In the genomic region with DNA sequence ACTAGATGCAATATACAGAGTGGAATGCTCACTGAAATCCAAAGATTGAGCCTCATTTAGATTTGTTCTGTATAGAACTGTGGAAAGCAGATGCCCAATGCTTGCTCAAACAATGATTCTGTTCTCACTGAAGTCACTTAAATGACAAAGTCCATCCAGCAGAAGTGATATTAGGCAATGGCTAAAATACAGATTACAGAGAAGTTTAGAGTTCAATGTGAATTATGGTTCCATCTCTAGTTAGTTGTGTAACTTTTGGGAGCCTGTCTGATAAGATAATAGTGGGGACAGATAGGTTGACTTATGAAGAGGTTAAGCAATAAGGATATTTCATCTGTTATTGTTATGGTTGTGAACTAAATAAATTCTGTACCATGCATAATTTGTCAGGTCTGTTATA, we compare ENCODE assay signal across 32 mouse cellular contexts.
"Had no signal": no experiment of that assay in that cellular context is flagged by ENCODE, and none has a peak within 500 bp of the region (broad histone marks: within the 10 kb centered on the region; RNA-seq: fewer than 3 reads in every experiment).

No protein-coding gene starts in this region.

- DNase-seq: left cerebral cortex, postnatal 4 days; liver; liver, embryonic 13.5 days; liver, postnatal 0 days; lung, adult 18-20 months; lung, adult 2 months; lung, embryonic 14.5 days; lung, postnatal 10 days; lung, postnatal 14 days; lung, postnatal 36 days; lung, postnatal 4 days; midbrain, embryonic 14.5 days had no signal

- H3K4me3 ChIP-seq: left cerebral cortex, adult 2 months; limb, embryonic 10.5 days; limb, embryonic 12.5 days; limb, embryonic 13.5 days; limb, embryonic 15.5 days; liver, embryonic 12.5 days; liver, embryonic 13.5 days; liver, embryonic 15.5 days; lung, embryonic 15.5 days; megakaryocyte, embryonic 14.5 days; midbrain, embryonic 10.5 days; midbrain, embryonic 12.5 days; midbrain, embryonic 13.5 days; midbrain, embryonic 15.5 days; myocyte; neural tube, embryonic 12.5 days had no signal

- H3K9me3 ChIP-seq: limb, embryonic 10.5 days; limb, embryonic 13.5 days; limb, embryonic 15.5 days; liver, embryonic 12.5 days; lung, embryonic 15.5 days; midbrain, embryonic 10.5 days; midbrain, embryonic 12.5 days; midbrain, embryonic 13.5 days; midbrain, embryonic 15.5 days; neural tube, embryonic 12.5 days had no signal

- H3K36me3 ChIP-seq: limb, embryonic 10.5 days; limb, embryonic 12.5 days; limb, embryonic 13.5 days; limb, embryonic 15.5 days; liver, embryonic 12.5 days; liver, embryonic 13.5 days; liver, embryonic 15.5 days; lung, embryonic 15.5 days; midbrain, embryonic 10.5 days; midbrain, embryonic 12.5 days; midbrain, embryonic 13.5 days; midbrain, embryonic 15.5 days; neural tube, embryonic 12.5 days had no signal

- H3K4me2 ChIP-seq: limb, embryonic 12.5 days; limb, embryonic 13.5 days; limb, embryonic 15.5 days; liver, embryonic 12.5 days; liver, embryonic 13.5 days; liver, embryonic 15.5 days; lung, embryonic 14.5 days; lung, embryonic 15.5 days; midbrain, embryonic 11.5 days; midbrain, embryonic 12.5 days; midbrain, embryonic 13.5 days; midbrain, embryonic 15.5 days; neural tube, embryonic 12.5 days had no signal

- H3K27ac ChIP-seq: left cerebral cortex, adult 2 months; limb, embryonic 10.5 days; limb, embryonic 12.5 days; limb, embryonic 13.5 days; limb, embryonic 15.5 days; liver, embryonic 12.5 days; liver, embryonic 13.5 days; liver, embryonic 14.5 days; liver, embryonic 15.5 days; lung, embryonic 15.5 days; macrophage; midbrain, embryonic 10.5 days; midbrain, embryonic 12.5 days; midbrain, embryonic 13.5 days; midbrain, embryonic 15.5 days; neural tube, embryonic 12.5 days had no signal

- ATAC-seq: liver, embryonic 12.5 days; liver, postnatal 0 days; lung, postnatal 0 days; midbrain, embryonic 13.5 days; midbrain, embryonic 15.5 days; midbrain, embryonic 16.5 days had no signal

- H3K4me1 ChIP-seq: limb, embryonic 10.5 days; limb, embryonic 12.5 days; limb, embryonic 13.5 days; limb, embryonic 15.5 days; liver, embryonic 12.5 days; liver, embryonic 13.5 days; liver, embryonic 15.5 days; lung, embryonic 15.5 days; megakaryocyte, embryonic 14.5 days; midbrain, embryonic 10.5 days; midbrain, embryonic 12.5 days; midbrain, embryonic 13.5 days; midbrain, embryonic 15.5 days; neural tube, embryonic 12.5 days had no signal

- H3K27me3 ChIP-seq: limb, embryonic 12.5 days; limb, embryonic 13.5 days; limb, embryonic 15.5 days; liver, embryonic 12.5 days; liver, embryonic 13.5 days; liver, embryonic 15.5 days; lung, embryonic 15.5 days; megakaryocyte, embryonic 14.5 days; midbrain, embryonic 12.5 days; midbrain, embryonic 13.5 days; midbrain, embryonic 15.5 days; neural tube, embryonic 12.5 days had no signal

- H3K9ac ChIP-seq: limb, embryonic 12.5 days; limb, embryonic 13.5 days; limb, embryonic 15.5 days; liver, embryonic 12.5 days; liver, embryonic 13.5 days; liver, embryonic 14.5 days; liver, embryonic 15.5 days; liver, postnatal 0 days; lung, embryonic 14.5 days; lung, embryonic 15.5 days; midbrain, embryonic 12.5 days; midbrain, embryonic 13.5 days; midbrain, embryonic 15.5 days; neural tube, embryonic 12.5 days had no signal
